Mouse (Mus musculus): ENCODE results near the gene Fto. TPM values are rescaled to one million over a fixed set of nuclear protein-coding genes. Genes with fewer than 3 reads are reported as not detected.
A peak's percentile ranks its signal among the peaks of the same experiment; 100 is the strongest.

Gene Fto
- polyA plus RNA-seq, 1 experiment from 2014 or later: 116 TPM

GRCm38 (mm10) chr8:91510716-91511115, 197.4 kb downstream of the Fto start:
- ATAC-seq (ENCODE audit: low FRiP score): no peak
- no peaks in the 10 kb centered on the region for H3K9me3 ChIP-seq (replicated peaks)
- peaks cover 39% of the 10 kb centered on the region for H3K27me3 ChIP-seq
- H3K4me1 ChIP-seq: peaks cover 58% of the 10 kb centered on the region
- no peak overlapping the region for H3K9ac ChIP-seq
- H3K27ac ChIP-seq: no peak overlapping the region; the same call in 1 of the 2 replicates
- no peaks in the 10 kb centered on the region for H3K36me3 ChIP-seq
- no peak overlapping the region for H3K4me2 ChIP-seq (replicated peaks)
- 37% methylated on average over 5 of the region's 5 CpGs for WGBS
- no peak overlapping the region for H3K4me3 ChIP-seq

- Histone ChIP-seq H3K4me2 (replicated peaks) (no peak overlapping the region), H3K4me3 (no peak overlapping the region), H3K9ac (no peak overlapping the region), H3K36me3 (no peaks in the 10 kb centered on the region), H3K4me1 (peaks cover 63% of the 10 kb centered on the region), H3K9me3 (replicated peaks) (no peaks in the 10 kb centered on the region), H3K27me3 (peaks cover 32% of the 10 kb centered on the region), H3K27ac (no peak overlapping the region)
- no peak for ATAC-seq (ENCODE audit: low FRiP score)
- WGBS: 88% methylated on average over 4 of the region's 4 CpGs
Measured at GRCm38 (mm10) chr8:91511943-91512342, 198.6 kb downstream of the Fto start.

GRCm38 (mm10) chr8:91514752-91515478, 201.6 kb downstream of the Fto start:
- H3K9me3 ChIP-seq (replicated peaks): no peaks in the 10 kb centered on the region
- 21% methylated on average over 16 of the region's 16 CpGs for WGBS
- no peaks in the 10 kb centered on the region for H3K36me3 ChIP-seq
- H3K4me3 ChIP-seq: no peak overlapping the region
- peak overlapping the region; percentile 35; the same call in 1 of the 2 replicates for H3K27ac ChIP-seq
- peaks cover 32% of the 10 kb centered on the region for H3K27me3 ChIP-seq
- no peak overlapping the region for H3K9ac ChIP-seq
- peaks cover 55% of the 10 kb centered on the region for H3K4me1 ChIP-seq
- ATAC-seq (ENCODE audit: low FRiP score): peak; percentile 79
- no peak overlapping the region for H3K4me2 ChIP-seq (replicated peaks)

DNA sequence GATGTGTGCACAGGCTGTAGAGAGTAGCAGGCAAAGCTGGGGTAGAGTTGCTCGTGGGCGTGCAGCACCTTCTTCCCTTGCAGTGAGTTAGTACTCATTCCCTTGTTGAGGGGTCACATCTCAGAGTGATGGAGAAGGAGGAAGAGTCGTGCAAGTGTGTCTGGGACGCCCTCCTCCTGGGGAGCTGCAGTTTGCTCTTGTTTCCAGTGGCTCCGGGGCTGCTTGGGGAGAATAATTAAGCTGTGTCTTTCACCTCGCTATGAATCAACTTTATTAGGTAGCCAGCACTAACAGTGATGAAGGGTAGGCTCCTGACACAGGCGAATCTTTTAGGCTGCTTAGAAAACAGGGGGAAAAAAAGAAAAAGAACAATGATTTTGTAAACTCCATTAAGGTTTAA, 203.1 kb downstream of the Fto start:
- H3K9me3 ChIP-seq (replicated peaks): no peaks in the 10 kb centered on the region
- H3K4me3 ChIP-seq: no peak overlapping the region
- H3K27me3 ChIP-seq: peaks cover 41% of the 10 kb centered on the region
- no peak overlapping the region for H3K27ac ChIP-seq
- no peak overlapping the region for H3K4me2 ChIP-seq (replicated peaks)
- peaks cover 44% of the 10 kb centered on the region for H3K4me1 ChIP-seq
- no peak overlapping the region for H3K9ac ChIP-seq
- no peaks in the 10 kb centered on the region for H3K36me3 ChIP-seq
- no peak for ATAC-seq (ENCODE audit: low FRiP score)
- 18% methylated on average over 7 of the region's 7 CpGs for WGBS

GRCm38 (mm10) chr8:91518085-91518484, 204.8 kb downstream of the Fto start:
- Histone ChIP-seq H3K4me3 (no peak overlapping the region), H3K4me2 (replicated peaks) (no peak overlapping the region), H3K4me1 (peaks cover 47% of the 10 kb centered on the region), H3K27ac (no peak overlapping the region), H3K9ac (no peak overlapping the region), H3K36me3 (no peaks in the 10 kb centered on the region), H3K27me3 (peaks cover 42% of the 10 kb centered on the region), H3K9me3 (replicated peaks) (no peaks in the 10 kb centered on the region)
- 33% methylated on average over 6 of the region's 6 CpGs for WGBS
- ATAC-seq (ENCODE audit: low FRiP score): no peak

GRCm38 (mm10) chr8:91522201-91522600, 208.9 kb downstream of the Fto start:
- no peaks in the 10 kb centered on the region for H3K9me3 ChIP-seq (replicated peaks)
- H3K36me3 ChIP-seq: no peaks in the 10 kb centered on the region
- 77% methylated on average over 12 of the region's 12 CpGs for WGBS
- no peak overlapping the region for H3K4me3 ChIP-seq
- no peak overlapping the region for H3K4me2 ChIP-seq (replicated peaks)
- H3K27ac ChIP-seq: no peak overlapping the region
- peaks cover 48% of the 10 kb centered on the region for H3K4me1 ChIP-seq
- no peak overlapping the region for H3K9ac ChIP-seq
- H3K27me3 ChIP-seq: peaks cover 35% of the 10 kb centered on the region
- no peak for ATAC-seq (ENCODE audit: low FRiP score)

GRCm38 (mm10) chr8:91524056-91524864, 210.9 kb downstream of the Fto start:
- Histone ChIP-seq H3K9ac (no peak overlapping the region), H3K4me3 (no peak overlapping the region), H3K27me3 (peaks cover 42% of the 10 kb centered on the region), H3K36me3 (no peaks in the 10 kb centered on the region), H3K27ac (no peak overlapping the region), H3K9me3 (replicated peaks) (no peaks in the 10 kb centered on the region), H3K4me1 (peaks cover 32% of the 10 kb centered on the region), H3K4me2 (replicated peaks) (no peak overlapping the region)
- no peak for ATAC-seq (ENCODE audit: low FRiP score)
- 37% methylated on average over 16 of the region's 16 CpGs for WGBS

DNA sequence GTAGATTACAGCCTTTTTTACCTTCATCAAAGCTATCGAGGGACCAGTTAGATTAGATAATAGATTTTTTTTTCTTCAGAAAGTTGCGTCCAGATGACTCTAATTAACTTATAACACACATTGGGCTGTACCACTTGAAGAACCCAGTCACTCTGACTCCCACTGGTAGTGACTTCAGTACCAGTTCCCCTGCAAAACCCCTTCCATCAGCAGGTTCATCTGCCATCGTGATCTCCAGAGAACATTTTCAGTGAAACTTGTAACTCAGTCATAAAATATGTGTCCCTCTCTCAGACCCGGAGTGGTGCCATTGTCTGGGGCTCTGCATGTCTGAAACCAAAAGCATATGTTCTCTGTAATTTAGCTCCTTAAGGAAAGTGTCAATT, 211.5 kb downstream of the Fto start:
- 16% methylated on average over 4 of the region's 4 CpGs for WGBS
- H3K27ac ChIP-seq: no peak overlapping the region

DNA sequence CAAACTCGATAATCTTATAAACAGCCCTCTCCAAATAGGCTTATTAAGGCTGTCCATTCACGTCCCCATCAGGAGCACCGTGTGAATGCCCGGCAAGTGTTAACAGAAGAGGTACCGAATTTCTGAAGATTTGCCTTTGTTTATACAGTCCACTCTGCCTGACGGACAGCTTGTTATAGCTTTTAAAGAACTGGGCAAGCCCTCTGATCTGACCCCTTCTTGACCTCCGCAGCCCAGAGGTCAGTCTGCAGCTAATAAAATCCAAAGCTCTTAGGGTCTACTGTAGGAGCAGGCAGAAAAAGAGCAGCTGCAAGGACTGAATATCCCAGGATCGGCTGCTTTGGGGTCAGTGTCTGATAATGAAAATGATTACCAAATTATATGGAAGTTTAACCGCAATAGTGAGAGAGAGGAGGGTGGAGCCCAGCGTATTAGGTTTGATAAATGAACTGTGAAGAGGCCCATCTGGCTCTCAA, 212.1 kb downstream of the Fto start:
- 0 out of 2 replicates have a peak overlapping the region, but pooled peaks have one; percentile 11 for H3K4me2 ChIP-seq (replicated peaks)
- peaks cover 32% of the 10 kb centered on the region for H3K4me1 ChIP-seq
- no peaks in the 10 kb centered on the region for H3K9me3 ChIP-seq (replicated peaks)
- no peak overlapping the region for H3K4me3 ChIP-seq
- 7% methylated on average over 10 of the region's 10 CpGs for WGBS
- peak; percentile 60; the same call in 1 of the 2 replicates for ATAC-seq (ENCODE audit: low FRiP score)
- H3K27ac ChIP-seq: no peak overlapping the region
- H3K9ac ChIP-seq: no peak overlapping the region
- peaks cover 37% of the 10 kb centered on the region for H3K27me3 ChIP-seq
- H3K36me3 ChIP-seq: no peaks in the 10 kb centered on the region

More for the DNA sequence above, 211.5 kb downstream of the Fto start:
- Histone ChIP-seq H3K9ac (no peak overlapping the region), H3K4me2 (replicated peaks) (no peak overlapping the region), H3K4me3 (no peak overlapping the region), H3K9me3 (replicated peaks) (no peaks in the 10 kb centered on the region), H3K27me3 (peaks cover 40% of the 10 kb centered on the region), H3K4me1 (peaks cover 32% of the 10 kb centered on the region), H3K36me3 (no peaks in the 10 kb centered on the region)
- ATAC-seq (ENCODE audit: low FRiP score): no peak

DNA sequence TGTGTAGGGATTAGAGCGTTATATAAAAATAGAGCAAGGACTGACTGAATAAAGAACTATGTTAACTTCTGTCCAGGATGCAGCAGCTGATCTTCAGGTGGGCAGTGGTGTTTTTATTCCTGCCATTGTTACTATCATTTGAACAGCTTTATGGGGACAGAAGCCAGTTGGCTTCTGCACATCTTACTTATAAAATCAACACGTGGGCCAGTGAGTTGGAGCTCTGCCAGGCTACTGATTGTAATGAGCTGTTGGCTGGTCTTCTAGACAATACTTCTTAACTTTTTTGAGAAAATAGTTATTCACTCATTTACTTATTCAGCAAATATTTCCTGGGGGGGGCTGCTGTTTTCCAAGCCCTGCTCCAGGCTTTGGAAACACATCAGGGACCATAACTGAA, 215.6 kb downstream of the Fto start:
- H3K27me3 ChIP-seq: peaks cover 30% of the 10 kb centered on the region
- H3K27ac ChIP-seq: no peak overlapping the region
- H3K4me2 ChIP-seq (replicated peaks): no peak overlapping the region
- 73% methylated on average over 2 of the region's 2 CpGs for WGBS
- H3K4me1 ChIP-seq: peaks cover 48% of the 10 kb centered on the region
- H3K36me3 ChIP-seq: no peaks in the 10 kb centered on the region
- no peak for ATAC-seq (ENCODE audit: low FRiP score)
- H3K9ac ChIP-seq: no peak overlapping the region
- H3K9me3 ChIP-seq (replicated peaks): no peaks in the 10 kb centered on the region
- no peak overlapping the region for H3K4me3 ChIP-seq

- Histone ChIP-seq H3K36me3 (no peaks in the 10 kb centered on the region), H3K27me3 (peaks cover 30% of the 10 kb centered on the region), H3K9me3 (replicated peaks) (no peaks in the 10 kb centered on the region), H3K4me2 (replicated peaks) (no peak overlapping the region), H3K4me1 (peaks cover 43% of the 10 kb centered on the region), H3K9ac (no peak overlapping the region), H3K4me3 (no peak overlapping the region), H3K27ac (no peak overlapping the region)
- ATAC-seq (ENCODE audit: low FRiP score): no peak
- WGBS: 88% methylated on average over 5 of the region's 5 CpGs
Measured at GRCm38 (mm10) chr8:91529699-91530098, 216.4 kb downstream of the Fto start.

DNA sequence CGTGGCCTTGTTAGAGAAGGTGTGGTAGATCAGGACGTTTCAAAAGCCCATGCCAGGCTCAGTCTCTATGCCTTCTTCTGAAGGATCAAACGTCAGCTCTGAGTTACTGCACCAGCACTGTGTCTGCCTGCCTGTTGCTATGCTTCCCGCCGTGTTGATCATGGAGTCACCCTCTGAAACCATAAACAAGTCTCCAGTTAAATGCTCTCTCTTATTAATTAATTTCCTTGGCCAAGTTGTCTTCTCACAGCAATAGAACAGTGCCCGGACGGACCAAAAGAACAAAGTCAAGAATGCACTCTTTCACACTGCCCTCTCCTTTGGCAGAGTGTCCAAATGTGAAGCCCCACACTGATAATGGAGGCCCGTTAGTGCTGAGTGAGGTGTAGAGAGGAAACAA, 217.3 kb downstream of the Fto start:
- H3K4me1 ChIP-seq: peaks cover 33% of the 10 kb centered on the region
- H3K27me3 ChIP-seq: peaks cover 30% of the 10 kb centered on the region
- 75% methylated on average over 8 of the region's 8 CpGs for WGBS
- no peak overlapping the region for H3K27ac ChIP-seq
- no peaks in the 10 kb centered on the region for H3K9me3 ChIP-seq (replicated peaks)
- H3K4me2 ChIP-seq (replicated peaks): no peak overlapping the region
- H3K36me3 ChIP-seq: no peaks in the 10 kb centered on the region
- H3K4me3 ChIP-seq: no peak overlapping the region
- no peak overlapping the region for H3K9ac ChIP-seq
- no peak for ATAC-seq (ENCODE audit: low FRiP score)

Data from hindbrain, embryonic 12.5 days (tissue).